Mouse (Mus musculus) kidney, postnatal 4 days (tissue): Measurements from ENCODE around the gene Guk1.
A peak's percentile ranks its signal among the peaks of the same experiment; 100 is the strongest.
"Not testable (repeated sequence)": the region's sequence is repeated elsewhere in the genome, so short reads cannot be mapped to it uniquely, and the experiment has no call there.

Source experiments
- DNase-seq, 2 experiments: peaks; one replicate each; pipeline ENCODE4 v3.0.0; 2021; ENCODE audit warnings: mixed read lengths in 2 of 2

Gene Guk1

DNA sequence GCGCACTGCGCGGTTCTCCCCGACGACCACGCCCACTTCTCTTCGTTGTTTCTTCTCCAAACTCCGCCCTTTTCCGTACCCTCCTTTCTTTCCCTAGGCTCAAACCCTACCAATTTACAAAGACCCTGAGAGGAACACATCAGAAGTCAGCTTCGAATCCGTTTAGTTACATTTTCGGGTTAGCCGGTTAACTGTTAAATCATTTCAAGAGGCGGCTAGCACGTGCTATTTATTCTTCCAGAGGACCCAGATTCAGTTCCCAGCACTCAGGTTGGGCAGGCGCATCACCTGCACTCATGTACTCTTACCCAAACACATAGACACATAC lies at the start of gene Guk1:
TSS of gene Guk1 (minus strand) at position 154 of the 328 bp plus-strand sequence.
- DNase-seq, result no peak

DNA sequence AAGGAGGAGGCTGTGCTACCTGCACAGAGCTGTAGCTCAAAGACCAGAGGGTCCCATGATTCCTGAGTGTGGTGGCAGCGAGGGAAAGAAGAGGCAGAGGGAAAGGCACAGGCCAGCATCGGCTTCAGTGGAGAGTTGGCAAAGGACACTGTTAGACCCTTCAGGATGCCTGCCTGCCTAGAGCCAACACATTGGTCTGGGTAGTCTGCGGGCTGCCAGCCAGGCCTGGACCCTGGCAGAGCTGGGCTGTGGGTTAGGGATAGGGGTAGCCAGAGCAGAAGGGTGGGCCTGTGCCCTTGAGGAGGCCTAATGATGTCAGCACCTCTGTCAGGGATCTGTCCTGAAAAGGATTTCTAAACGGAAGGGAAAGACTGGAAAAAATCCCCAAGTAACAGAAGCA lies 47.8 kb upstream of the Guk1 start:
- DNase-seq, result no peak

- DNase-seq, result no peak
Measured at GRCm38 (mm10) chr11:59239428-59239785, 47.4 kb upstream of the Guk1 start.

DNA sequence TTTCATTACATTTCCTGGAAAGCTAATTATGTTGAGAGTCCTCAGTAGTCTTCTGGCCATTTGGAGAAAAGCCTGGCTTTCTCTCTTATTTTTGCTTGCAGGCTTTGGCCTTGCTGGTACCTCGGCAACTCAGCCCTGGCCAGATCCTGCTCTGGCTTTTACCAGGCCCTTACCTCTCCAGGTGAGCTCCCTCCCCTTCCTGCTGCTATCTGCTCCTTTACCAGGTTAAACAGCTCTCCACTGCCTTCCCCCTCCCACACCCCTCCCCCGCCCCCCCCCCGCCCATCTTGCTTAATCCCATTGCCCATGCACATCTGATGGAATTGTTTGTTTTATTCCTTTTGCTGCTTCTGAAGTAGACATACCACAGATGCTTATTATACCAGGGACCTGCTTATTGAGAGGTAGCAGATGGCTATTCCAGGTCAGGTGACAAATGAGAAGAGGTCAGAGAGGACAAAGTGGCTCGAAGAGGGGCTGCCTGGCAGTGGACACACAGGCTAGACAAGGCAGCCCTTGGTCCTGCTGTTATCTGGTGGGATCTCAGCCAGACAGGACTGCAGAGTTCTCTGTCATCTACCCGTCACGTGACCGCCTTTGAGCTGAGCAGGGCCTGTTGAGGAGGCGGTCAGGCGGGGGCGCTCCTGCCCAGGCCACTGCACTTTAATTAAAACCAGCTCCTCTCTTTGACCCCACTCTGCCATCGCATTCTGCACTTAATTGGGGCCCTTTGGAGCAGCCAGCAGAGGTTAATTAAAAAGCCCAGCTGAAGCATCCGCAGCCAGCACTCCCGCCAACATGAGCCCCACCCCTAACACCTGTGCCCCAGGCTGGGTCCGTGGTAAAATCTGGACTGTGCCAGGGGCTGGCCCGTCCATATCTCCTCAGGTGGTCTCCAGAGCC lies 46.8 kb upstream of the Guk1 start:
- DNase-seq, result peak; percentile 83 to 90

DNA sequence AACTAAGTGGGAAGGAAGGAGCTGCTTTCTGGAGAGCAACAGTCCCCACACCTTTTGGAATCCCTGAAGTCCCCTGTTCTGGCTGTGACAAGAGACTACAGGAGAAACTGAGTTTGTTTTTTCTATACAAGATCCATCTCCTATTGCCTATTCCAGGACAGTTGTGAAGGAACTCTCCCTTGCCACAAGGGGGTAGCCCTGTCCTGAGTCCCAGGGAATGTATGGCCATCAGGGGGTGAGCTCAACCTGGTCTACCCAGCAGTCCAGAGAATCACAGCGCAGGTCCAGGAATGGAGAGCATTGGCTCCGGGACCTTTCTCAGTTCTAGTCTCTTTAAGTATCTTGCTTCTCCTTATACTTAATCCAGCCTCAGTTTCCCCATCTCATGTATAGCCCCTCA lies 40.8 kb upstream of the Guk1 start:
- no peak for DNase-seq

- DNase-seq, result peak; percentile 83 to 86
Measured at GRCm38 (mm10) chr11:59230144-59230760, 38.2 kb upstream of the Guk1 start.

GRCm38 (mm10) chr11:59228122-59228953 lies 36.3 kb upstream of the Guk1 start, which contains the start of gene Arf1:
TSS of gene Arf1 (minus strand) at chr11:59228270.
- peak; percentile 96 to 98 for DNase-seq

- DNase-seq, result no peak
Measured at GRCm38 (mm10) chr11:59227604-59228121, 35.7 kb upstream of the Guk1 start.

- DNase-seq, result no peak
Measured at GRCm38 (mm10) chr11:59226787-59227603, 35.0 kb upstream of the Guk1 start.

GRCm38 (mm10) chr11:59226251-59226650 lies 34.2 kb upstream of the Guk1 start:
- DNase-seq, result no peak

GRCm38 (mm10) chr11:59225167-59225566 lies 33.2 kb upstream of the Guk1 start:
- no peak for DNase-seq

DNA sequence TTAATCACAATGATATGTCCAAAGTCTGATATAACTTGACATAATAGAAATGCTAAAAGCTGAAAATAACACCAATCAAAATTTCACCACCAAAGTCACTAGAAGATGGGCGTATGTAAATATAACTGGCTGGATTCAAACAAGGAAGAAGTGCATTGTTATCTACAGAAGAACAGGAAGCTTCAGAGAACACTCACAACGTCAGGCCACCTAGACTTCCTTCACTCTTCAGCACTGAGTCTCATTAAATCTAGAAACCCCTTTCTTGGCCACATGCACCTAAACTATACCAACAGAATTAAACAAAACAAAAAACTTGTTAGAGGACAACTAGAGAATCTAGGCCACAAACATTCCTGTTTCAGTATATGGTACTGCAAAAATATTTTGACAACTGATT lies 32.5 kb upstream of the Guk1 start:
- no peak for DNase-seq

DNA sequence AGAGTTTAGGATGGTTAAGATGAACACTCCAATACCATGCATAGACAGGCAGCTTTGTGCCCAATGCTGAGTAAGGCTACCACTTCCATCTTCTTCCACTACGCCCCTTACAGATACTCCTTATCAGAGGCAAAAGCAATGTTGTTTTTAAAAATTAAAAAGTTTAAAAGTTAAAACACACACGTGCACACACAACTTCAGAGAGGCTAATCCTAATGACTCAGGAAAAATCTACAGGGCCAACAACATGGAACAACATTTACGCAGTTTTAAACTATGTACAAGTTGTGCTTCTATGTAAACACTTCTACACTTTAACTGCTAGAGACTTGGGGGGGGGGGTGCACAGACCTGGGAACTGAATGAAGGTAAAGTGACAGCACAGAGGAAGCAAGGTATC lies 32.0 kb upstream of the Guk1 start:
- DNase-seq, result no peak

DNA sequence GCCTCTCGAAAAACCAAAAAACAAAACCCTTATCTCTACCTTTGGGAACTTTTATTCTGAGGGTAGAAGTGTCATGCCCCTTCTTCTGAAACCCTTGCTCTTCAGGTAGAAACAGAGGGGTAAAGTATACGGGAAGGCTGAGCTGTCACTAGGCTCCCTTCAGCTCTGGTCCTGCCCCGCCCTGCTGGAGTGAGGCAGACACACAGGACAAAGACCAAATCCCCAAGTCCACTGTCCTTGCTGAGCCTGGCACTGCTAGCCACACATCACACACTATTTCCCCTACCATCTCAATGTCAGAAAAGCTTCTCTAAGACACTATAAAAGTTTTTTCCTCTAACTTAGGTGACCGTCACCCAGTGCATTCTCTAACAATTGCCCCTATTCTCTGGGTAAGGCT lies 30.3 kb upstream of the Guk1 start:
- DNase-seq, result no peak

GRCm38 (mm10) chr11:59221604-59222003 lies 29.6 kb upstream of the Guk1 start:
- DNase-seq, result no peak

- DNase-seq, result peak; percentile 61 to 71
Measured at GRCm38 (mm10) chr11:59219064-59219463, 27.1 kb upstream of the Guk1 start.

DNA sequence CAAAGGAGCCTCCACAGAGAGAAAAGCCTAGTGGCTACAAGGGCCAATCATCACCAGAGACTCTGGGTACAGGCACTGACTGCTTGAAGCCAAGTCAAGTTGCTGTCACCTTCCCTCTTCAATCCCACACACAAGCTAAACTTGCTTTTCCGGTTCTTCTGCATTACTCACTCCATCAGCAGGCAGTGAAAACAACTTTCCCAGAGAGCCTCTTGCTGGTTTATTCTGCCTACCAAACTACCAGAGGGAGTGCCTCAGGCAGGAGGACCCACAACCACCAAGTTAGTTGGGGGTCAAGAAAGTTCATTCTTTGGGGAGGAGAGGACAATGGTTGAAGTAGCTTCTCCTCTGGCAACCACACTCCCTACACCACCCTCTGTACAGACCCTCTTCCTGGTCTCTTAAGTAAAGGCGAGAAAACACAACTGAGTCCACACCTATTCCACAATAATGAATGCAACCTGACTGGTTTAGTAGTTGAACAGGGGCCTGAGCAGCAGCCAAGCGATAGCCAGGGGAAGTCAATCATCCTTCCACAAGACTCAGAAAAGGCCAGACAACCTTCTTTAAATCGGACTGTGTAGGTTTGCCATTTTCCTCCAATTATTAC lies 26.5 kb upstream of the Guk1 start:
- DNase-seq, result peak in 1 of 2 experiments; percentile 37

- no peak for DNase-seq
Measured at GRCm38 (mm10) chr11:59216955-59217354, 24.9 kb upstream of the Guk1 start.

- no peak for DNase-seq
Measured at GRCm38 (mm10) chr11:59212892-59213494, 21.0 kb upstream of the Guk1 start.

- DNase-seq, result not testable (repeated sequence)
Measured at GRCm38 (mm10) chr11:59212320-59212719, 20.3 kb upstream of the Guk1 start.

DNA sequence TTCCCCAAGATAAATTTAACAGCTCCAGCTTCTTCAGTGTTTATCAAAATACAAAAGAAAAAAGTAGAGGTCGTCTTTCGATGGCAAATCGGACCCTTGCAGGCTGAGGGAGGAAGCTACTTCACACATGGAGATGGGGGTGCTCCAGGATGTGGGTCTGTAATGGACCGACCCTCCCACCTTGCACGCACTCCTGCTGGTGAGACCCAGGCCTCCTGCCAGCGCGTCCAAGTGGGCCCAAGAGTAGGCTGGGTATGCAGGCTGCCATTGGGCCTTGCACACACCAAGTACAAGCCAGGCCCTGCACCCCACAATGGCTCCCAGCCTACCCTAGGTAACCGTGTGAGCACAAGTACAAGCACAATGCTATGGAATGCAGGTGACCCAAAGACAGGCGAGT lies 19.5 kb upstream of the Guk1 start:
- DNase-seq, result not testable (repeated sequence)
